Mouse (Mus musculus) ES-E14 (cell line): ENCODE data around the gene Itga1. TPM values are rescaled to one million over a fixed set of nuclear protein-coding genes. Genes with fewer than 3 reads are reported as not detected.

Experiments
- DNase-seq: peaks from one replicate; pipeline ENCODE4 v3.0.0-alpha.2; 2013; ENCODE audit warnings: low read depth, low spot score
- H3K27ac ChIP-seq: 2 replicates; pipeline ENCODE4 v1.5.1; 2012; ENCODE audit warnings: low read depth, mild to moderate bottlenecking, low read length, moderate library complexity, mixed read lengths; ENCODE audit not compliant: poor library complexity, insufficient read depth, severe bottlenecking
- H3K36me3 ChIP-seq: 2 replicates; pipeline ENCODE4 v1.6.1; 2012; ENCODE audit warnings: mild to moderate bottlenecking, low read length, moderate library complexity, mixed read lengths; ENCODE audit not compliant: control insufficient read depth, poor library complexity, insufficient read depth, severe bottlenecking
- H3K4me1 ChIP-seq, 2 experiments: fragments of 150-350 bp in 1 of 2; sonication (generic) in 1 of 2; 2 replicates each; pipeline ENCODE4 v1.6.1; 2012; ENCODE audit warnings: low read length in 2 of 2, mild to moderate bottlenecking in 1 of 2, mixed read lengths in 1 of 2; ENCODE audit not compliant: control insufficient read depth in 2 of 2, insufficient read depth in 2 of 2, poor library complexity in 1 of 2
- H3K4me3 ChIP-seq, 2 experiments: fragments of 150-350 bp in 1 of 2; sonication (generic) in 1 of 2; 2 replicates each; pipeline ENCODE4 v1.5.1; 2012; ENCODE audit warnings: low read length in 2 of 2, low read depth in 1 of 2, mild to moderate bottlenecking in 1 of 2, mixed read lengths in 1 of 2; ENCODE audit not compliant: insufficient read depth in 1 of 2, poor library complexity in 1 of 2, severe bottlenecking in 1 of 2
- H3K9ac ChIP-seq: 2 replicates; pipeline ENCODE4 v1.6.1; 2012; ENCODE audit warnings: low read depth, mild to moderate bottlenecking, low read length, mixed read lengths; ENCODE audit not compliant: poor library complexity, insufficient read depth, severe bottlenecking
- H3K9me3 ChIP-seq: fragments of 150-350 bp; sonication (generic); 2 replicates; pipeline ENCODE4 v1.6.1; 2012; ENCODE audit warnings: low read depth, mild to moderate bottlenecking, low read length; ENCODE audit not compliant: control insufficient read depth, insufficient read depth
- CHD2 ChIP-seq: IDR thresholded peaks from 2 replicates; pipeline ENCODE4 v1.6.1; 2014; ENCODE audit warnings: mild to moderate bottlenecking, low read depth, low read length, inconsistent platforms
- HCFC1 ChIP-seq: IDR thresholded peaks from 2 replicates; pipeline ENCODE4 v1.6.1; 2012; ENCODE audit warnings: low read length, inconsistent platforms, borderline replicate concordance; ENCODE audit not compliant: insufficient read depth
- MAFK ChIP-seq: IDR thresholded peaks from 2 replicates; pipeline ENCODE4 v1.6.1; 2014; ENCODE audit warnings: mild to moderate bottlenecking, low read depth, low read length, inconsistent platforms; ENCODE audit not compliant: insufficient read depth
- ZC3H11A ChIP-seq: IDR thresholded peaks from 2 replicates; pipeline ENCODE4 v1.6.1; 2012; ENCODE audit warnings: low read depth, mild to moderate bottlenecking, inconsistent platforms, low read length, borderline replicate concordance
- ZNF384 ChIP-seq: IDR thresholded peaks from 2 replicates; pipeline ENCODE4 v1.6.1; 2012; ENCODE audit warnings: low read depth, low read length, inconsistent platforms
- in situ Hi-C, 2 experiments: fragments of 600-800 bp; cut with MboI; formaldehyde crosslinking; loops; one replicate each; pipeline ENCODE4 v1.15.1; 2025; ENCODE audit warnings: low sequenced_read_pairs in 2 of 2, inconsistent platforms in 1 of 2; ENCODE audit not compliant: unreplicated experiment in 2 of 2
- total RNA-seq: library from RNA; depleted of rRNA; stranded (reverse); fragments of 300-350 nt; gene quantifications from 2 replicates; pipeline ENCODE4 v1.2.3, GENCODE M21; 2012

Gene Itga1
- total RNA-seq, 1 experiment = 2.0 TPM

DNA sequence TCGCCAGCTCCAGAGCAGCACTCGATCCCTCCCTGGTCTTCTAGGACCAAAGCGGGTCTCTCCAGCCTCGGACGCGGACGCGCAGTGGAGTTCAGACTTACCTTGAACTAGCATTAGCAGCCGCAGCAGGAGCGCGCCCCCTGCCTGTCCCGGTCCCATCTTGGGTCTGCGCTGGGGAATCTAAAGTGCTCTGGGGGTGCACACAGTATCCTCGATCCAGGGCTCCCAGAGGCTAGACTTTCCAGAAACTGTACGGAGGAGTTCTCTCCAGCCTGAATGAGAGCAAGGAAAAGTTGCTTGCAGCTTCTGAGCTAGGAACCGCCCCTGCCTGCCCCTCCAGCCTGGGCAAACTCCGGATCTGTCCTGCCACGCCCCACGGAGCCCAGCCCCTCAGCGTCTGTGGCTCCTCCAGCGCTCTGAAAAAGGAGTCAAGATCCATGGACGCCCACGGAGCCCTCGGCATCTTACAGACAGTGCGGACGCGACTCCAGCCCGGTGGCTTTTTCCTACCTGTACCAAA is 169.9 kb downstream of the Itga1 start, which contains the start of gene Itga2:
TSS of gene Itga2 (minus strand) at position 326 of the 520 bp plus-strand sequence.
- Histone ChIP-seq H3K36me3 (no peaks in the 10 kb centered on the region), H3K9ac (no peak within 1 kb of the TSS), H3K27ac (no peak within 1 kb of the TSS), H3K9me3 (no peaks in the 10 kb centered on the region), H3K4me3 (peak within 1 kb of the TSS; percentile 47 to 61), H3K4me1 (0 out of 4 replicates have a peak, but pooled peaks cover 0 to 7% of the 10 kb centered on the region in 2 experiments)
- DNase-seq = peak; percentile 51
- TF ChIP-seq HCFC1 (no peak), ZNF384 (no peak), ZC3H11A (no peak), CHD2 (no peak), MAFK (no peak)
- in situ Hi-C loops = no loop called here

DNA sequence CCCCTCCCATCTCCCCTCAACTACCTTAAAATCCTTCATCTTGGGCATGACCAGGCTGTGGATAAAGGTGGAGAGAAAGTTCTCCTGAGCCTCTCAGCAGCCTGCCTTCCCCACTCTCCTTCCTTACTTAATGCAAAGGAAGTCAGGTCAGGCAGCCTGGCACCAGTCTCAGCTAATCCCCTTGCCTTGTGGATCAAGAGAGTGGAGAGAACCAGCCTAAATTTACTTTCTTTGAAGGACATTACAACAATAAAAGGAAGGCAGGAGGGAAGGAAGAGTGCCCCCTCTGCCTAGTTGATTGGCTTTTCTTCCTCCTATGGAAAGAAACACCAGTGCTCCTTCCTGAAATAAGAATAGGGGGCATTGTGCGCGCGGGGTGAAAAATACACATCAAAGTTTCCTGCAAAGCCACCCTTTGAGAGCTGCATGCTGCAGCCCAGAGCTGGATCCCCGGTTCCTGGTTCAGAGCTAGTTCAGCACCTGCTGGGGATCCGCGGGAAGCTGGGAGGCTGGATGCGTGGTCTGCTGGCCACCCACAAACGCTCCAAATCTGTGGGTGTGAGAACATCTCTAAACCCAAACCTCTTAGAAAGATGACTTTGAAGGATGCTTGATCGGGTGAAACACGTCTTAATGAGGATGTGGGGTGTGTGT is 170.6 kb downstream of the Itga1 start:
- in situ Hi-C loops = no loop called here
- peak; percentile 8 for DNase-seq
- H3K4me3 ChIP-seq = peak overlapping the region in 1 of 2 experiments; percentile 61; a peak in 2 of 4 replicates
- H3K4me1 ChIP-seq = 0 out of 4 replicates have a peak, but pooled peaks cover 0 to 7% of the 10 kb centered on the region in 2 experiments
- no peaks in the 10 kb centered on the region for H3K36me3 ChIP-seq
- H3K9ac ChIP-seq = no peak overlapping the region
- no peak for TF ChIP-seq MAFK
- TF ChIP-seq ZNF384 = no peak
- no peak for TF ChIP-seq ZC3H11A
- TF ChIP-seq CHD2 = no peak
- no peak for TF ChIP-seq HCFC1
- no peak overlapping the region for H3K27ac ChIP-seq
- no peaks in the 10 kb centered on the region for H3K9me3 ChIP-seq

DNA sequence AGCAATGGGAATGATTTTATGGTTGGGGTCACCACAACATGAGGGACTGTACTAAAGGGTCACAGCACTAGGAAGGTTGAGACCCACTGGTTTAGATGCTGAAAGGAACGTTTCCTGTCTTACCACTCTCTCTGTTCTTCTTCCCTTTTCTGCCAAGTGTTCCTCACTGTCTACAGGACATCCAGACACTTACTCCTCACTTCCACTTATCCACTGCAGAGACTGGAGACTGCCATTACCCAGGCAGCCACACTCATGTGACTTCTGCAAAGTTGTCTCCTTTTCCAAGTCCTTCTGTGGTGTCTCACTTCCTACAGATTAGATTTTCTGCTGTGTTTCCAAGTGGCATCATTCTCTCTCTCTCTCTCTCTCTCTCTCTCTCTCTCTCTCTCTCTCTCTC is 177.0 kb downstream of the Itga1 start:
- no peaks in the 10 kb centered on the region for H3K36me3 ChIP-seq
- no peaks in the 10 kb centered on the region for H3K4me1 ChIP-seq
- no peak overlapping the region for H3K4me3 ChIP-seq
- no peak for TF ChIP-seq ZC3H11A
- TF ChIP-seq HCFC1 = no peak
- no peak for TF ChIP-seq ZNF384
- TF ChIP-seq MAFK = no peak
- no peak for TF ChIP-seq CHD2
- H3K9me3 ChIP-seq = no peaks in the 10 kb centered on the region
- DNase-seq = no peak
- in situ Hi-C loops = no loop called here
- no peak overlapping the region for H3K27ac ChIP-seq
- no peak overlapping the region for H3K9ac ChIP-seq

DNA sequence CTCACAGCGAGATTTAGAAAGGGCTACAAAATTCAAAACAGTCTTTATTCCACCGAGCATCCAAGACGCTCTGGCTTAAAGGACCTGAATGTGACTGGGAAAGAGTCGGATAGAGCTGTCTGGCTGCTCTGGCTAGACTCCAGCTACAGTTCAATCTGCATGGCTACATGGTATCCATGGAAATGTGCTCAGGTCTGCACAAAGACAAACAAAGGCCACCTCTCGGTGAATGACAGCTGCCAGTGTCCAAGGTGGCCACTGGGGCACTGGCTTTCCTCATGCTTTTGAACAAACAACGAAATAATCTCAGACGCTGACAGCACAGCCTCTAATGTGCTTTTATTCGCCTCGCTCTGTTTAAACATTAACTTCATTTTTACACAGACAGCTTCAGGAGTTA is 178.4 kb downstream of the Itga1 start:
- Histone ChIP-seq H3K27ac (no peak overlapping the region), H3K9ac (no peak overlapping the region), H3K36me3 (no peaks in the 10 kb centered on the region), H3K4me3 (no peak overlapping the region), H3K4me1 (no peaks in the 10 kb centered on the region), H3K9me3 (no peaks in the 10 kb centered on the region)
- in situ Hi-C loops = no loop called here
- TF ChIP-seq ZNF384 (no peak), HCFC1 (no peak), CHD2 (no peak), MAFK (no peak), ZC3H11A (no peak)
- no peak for DNase-seq
